Mouse (Mus musculus) embryonic facial prominence, embryonic 12.5 days (tissue): ENCODE measurements around the gene Rab35. TPM values are rescaled to one million over a fixed set of nuclear protein-coding genes. Genes with fewer than 3 reads are reported as not detected.

Experiments used
- ATAC-seq: fragments of 200-750 bp; cut with Nextera tagmentation; 2 replicates; pipeline ENCODE4 v1.8.0; 2017; ENCODE audit not compliant: insufficient number of reproducible peaks, insufficient read depth, low FRiP score, low TSS enrichment
- H3K27ac ChIP-seq: fragments of 300-500 bp; sonication (generic); 2 replicates; pipeline ENCODE4 v1.5.1; 2016; ENCODE audit warnings: mild to moderate bottlenecking
- H3K27me3 ChIP-seq: fragments of 300-500 bp; sonication (generic); 2 replicates; pipeline ENCODE4 v1.6.1; 2016; ENCODE audit warnings: mild to moderate bottlenecking, moderate library complexity
- H3K36me3 ChIP-seq: fragments of 300-500 bp; sonication (generic); 2 replicates; pipeline ENCODE4 v1.6.1; 2016; ENCODE audit warnings: mild to moderate bottlenecking
- H3K4me1 ChIP-seq: fragments of 300-500 bp; sonication (generic); 2 replicates; pipeline ENCODE4 v1.6.1; 2016
- H3K4me2 ChIP-seq: fragments of 300-500 bp; sonication (generic); replicated peaks from 2 replicates; pipeline ENCODE4 v1.6.1; 2016; ENCODE audit warnings: mild to moderate bottlenecking, moderate library complexity
- H3K4me3 ChIP-seq: fragments of 300-500 bp; sonication (generic); 2 replicates; pipeline ENCODE4 v1.5.1; 2016; ENCODE audit warnings: mild to moderate bottlenecking
- H3K9ac ChIP-seq: fragments of 300-500 bp; sonication (generic); 2 replicates; pipeline ENCODE4 v1.6.1; 2016; ENCODE audit warnings: mild to moderate bottlenecking, moderate library complexity
- H3K9me3 ChIP-seq: fragments of 300-500 bp; sonication (generic); 2 replicates; pipeline ENCODE4 v1.6.1; 2016; ENCODE audit warnings: mild to moderate bottlenecking, moderate library complexity
- WGBS: fragments of 180-500 bp; shearing (Covaris S2); methylation state at CpG from one replicate; pipeline ENCODE4 v1.1.7; 2016; 5-methylcytosine and 5-hydroxymethylcytosine counted together
- polyA plus RNA-seq: library from polyadenylated mRNA; unstranded; fragments of >200 nt; fragmentation: Nextera tagmentation; extraction: Ambion mirVana; gene quantifications from 2 replicates; pipeline ENCODE4 v1.2.1, GENCODE M21; 2016

The Rab35 gene
- polyA plus RNA-seq, result 18.5 and 20.5 TPM in 2 replicates

GRCm38 (mm10) chr5:115631505-115632357 is at the start of gene Rab35:
Gene Rab35, plus strand, starts transcription at chr5:115631908.
- under 1% methylated on average over 84 of the region's 125 CpGs for WGBS
- H3K4me3 ChIP-seq, result peak within 1 kb of the TSS; percentile 82

GRCm38 (mm10) chr5:115585616-115586015 is 46.1 kb upstream of the Rab35 start:
- H3K9ac ChIP-seq, result no peak overlapping the region
- H3K9me3 ChIP-seq, result peaks cover 16% of the 10 kb centered on the region
- 86% methylated on average over 12 of the region's 12 CpGs for WGBS
- H3K4me2 ChIP-seq, result no peak overlapping the region
- no peaks in the 10 kb centered on the region for H3K27me3 ChIP-seq
- H3K4me1 ChIP-seq, result no peaks in the 10 kb centered on the region
- H3K36me3 ChIP-seq, result peaks cover 97% of the 10 kb centered on the region
- no peak overlapping the region for H3K4me3 ChIP-seq
- no peak overlapping the region for H3K27ac ChIP-seq
- no peak for ATAC-seq

More at GRCm38 (mm10) chr5:115631505-115632357, at the start of gene Rab35:
- ATAC-seq, result peak; percentile 81
- Histone ChIP-seq H3K9me3 (no peaks in the 10 kb centered on the region), H3K36me3 (no peaks in the 10 kb centered on the region), H3K27me3 (no peaks in the 10 kb centered on the region), H3K27ac (peak within 1 kb of the TSS; percentile 88), H3K9ac (peak within 1 kb of the TSS; percentile 93), H3K4me1 (peaks cover 22% of the 10 kb centered on the region), H3K4me2 (peak within 1 kb of the TSS; percentile 84)

GRCm38 (mm10) chr5:115586166-115586565 is 45.5 kb upstream of the Rab35 start:
- Histone ChIP-seq H3K4me1 (no peaks in the 10 kb centered on the region), H3K36me3 (peaks cover 97% of the 10 kb centered on the region), H3K27me3 (no peaks in the 10 kb centered on the region), H3K4me2 (no peak overlapping the region), H3K4me3 (no peak overlapping the region), H3K9me3 (peaks cover 16% of the 10 kb centered on the region), H3K9ac (no peak overlapping the region), H3K27ac (no peak overlapping the region)
- ATAC-seq, result no peak
- 82% methylated on average over 15 of the region's 15 CpGs for WGBS

- Histone ChIP-seq H3K4me1 (no peaks in the 10 kb centered on the region), H3K27ac (no peak overlapping the region), H3K4me2 (no peak overlapping the region), H3K9me3 (peaks cover 14% of the 10 kb centered on the region), H3K27me3 (no peaks in the 10 kb centered on the region), H3K4me3 (no peak overlapping the region), H3K36me3 (peaks cover 97% of the 10 kb centered on the region), H3K9ac (no peak overlapping the region)
- no peak for ATAC-seq
- 91% methylated on average over 2 of the region's 2 CpGs for WGBS
Observed at GRCm38 (mm10) chr5:115586780-115587179, 44.9 kb upstream of the Rab35 start.

GRCm38 (mm10) chr5:115591028-115591427 is 40.7 kb upstream of the Rab35 start:
- WGBS, result 88% methylated on average over 11 of the region's 11 CpGs
- Histone ChIP-seq H3K9me3 (no peaks in the 10 kb centered on the region), H3K9ac (no peak overlapping the region), H3K4me3 (no peak overlapping the region), H3K4me1 (no peaks in the 10 kb centered on the region), H3K27me3 (no peaks in the 10 kb centered on the region), H3K36me3 (peaks cover 97% of the 10 kb centered on the region), H3K27ac (no peak overlapping the region), H3K4me2 (no peak overlapping the region)
- no peak for ATAC-seq

GRCm38 (mm10) chr5:115591506-115591905 is 40.2 kb upstream of the Rab35 start:
- Histone ChIP-seq H3K4me3 (no peak overlapping the region), H3K36me3 (peaks cover 97% of the 10 kb centered on the region), H3K27me3 (no peaks in the 10 kb centered on the region), H3K9ac (no peak overlapping the region), H3K27ac (no peak overlapping the region), H3K4me2 (no peak overlapping the region), H3K9me3 (no peaks in the 10 kb centered on the region), H3K4me1 (no peaks in the 10 kb centered on the region)
- WGBS, result 96% methylated on average over 2 of the region's 2 CpGs
- ATAC-seq, result no peak

GRCm38 (mm10) chr5:115603561-115603960 is 28.1 kb upstream of the Rab35 start:
- 94% methylated on average over 6 of the region's 6 CpGs for WGBS
- no peaks in the 10 kb centered on the region for H3K9me3 ChIP-seq
- no peak overlapping the region for H3K9ac ChIP-seq
- H3K36me3 ChIP-seq, result peaks cover 81% of the 10 kb centered on the region
- no peaks in the 10 kb centered on the region for H3K4me1 ChIP-seq
- H3K27ac ChIP-seq, result no peak overlapping the region
- H3K4me3 ChIP-seq, result no peak overlapping the region
- H3K27me3 ChIP-seq, result no peaks in the 10 kb centered on the region
- H3K4me2 ChIP-seq, result no peak overlapping the region
- ATAC-seq, result no peak

- Histone ChIP-seq H3K36me3 (peaks cover 91% of the 10 kb centered on the region), H3K9me3 (no peaks in the 10 kb centered on the region), H3K4me2 (no peak overlapping the region), H3K9ac (no peak overlapping the region), H3K4me1 (no peaks in the 10 kb centered on the region), H3K27ac (no peak overlapping the region), H3K27me3 (no peaks in the 10 kb centered on the region), H3K4me3 (no peak overlapping the region)
- no peak for ATAC-seq
- 86% methylated on average over 11 of the region's 11 CpGs for WGBS
Observed at GRCm38 (mm10) chr5:115611566-115611965, 20.1 kb upstream of the Rab35 start.

GRCm38 (mm10) chr5:115613332-115613731 is 18.4 kb upstream of the Rab35 start:
- no peaks in the 10 kb centered on the region for H3K4me1 ChIP-seq
- 91% methylated on average over 9 of the region's 9 CpGs for WGBS
- no peak overlapping the region for H3K4me3 ChIP-seq
- H3K9ac ChIP-seq, result no peak overlapping the region
- no peak overlapping the region for H3K27ac ChIP-seq
- no peak for ATAC-seq
- no peak overlapping the region for H3K4me2 ChIP-seq
- no peaks in the 10 kb centered on the region for H3K9me3 ChIP-seq
- H3K27me3 ChIP-seq, result no peaks in the 10 kb centered on the region
- peaks cover 98% of the 10 kb centered on the region for H3K36me3 ChIP-seq

GRCm38 (mm10) chr5:115614948-115615347 is 16.8 kb upstream of the Rab35 start:
- no peaks in the 10 kb centered on the region for H3K9me3 ChIP-seq

GRCm38 (mm10) chr5:115619690-115620089 is 12.0 kb upstream of the Rab35 start:
- Histone ChIP-seq H3K9me3 (no peaks in the 10 kb centered on the region), H3K27me3 (no peaks in the 10 kb centered on the region), H3K36me3 (peaks cover 73% of the 10 kb centered on the region), H3K27ac (no peak overlapping the region), H3K9ac (no peak overlapping the region), H3K4me2 (no peak overlapping the region), H3K4me3 (no peak overlapping the region), H3K4me1 (no peaks in the 10 kb centered on the region)
- ATAC-seq, result no peak
- WGBS, result 90% methylated on average over 15 of the region's 15 CpGs

More at GRCm38 (mm10) chr5:115614948-115615347, 16.8 kb upstream of the Rab35 start:
- Histone ChIP-seq H3K9ac (no peak overlapping the region), H3K27me3 (no peaks in the 10 kb centered on the region), H3K4me3 (no peak overlapping the region), H3K4me1 (no peaks in the 10 kb centered on the region), H3K36me3 (peaks cover 100% of the 10 kb centered on the region), H3K4me2 (no peak overlapping the region), H3K27ac (no peak overlapping the region)
- WGBS, result 83% methylated on average over 7 of the region's 7 CpGs
- no peak for ATAC-seq

GRCm38 (mm10) chr5:115622686-115623085 is 9.0 kb upstream of the Rab35 start:
- no peaks in the 10 kb centered on the region for H3K27me3 ChIP-seq
- H3K27ac ChIP-seq, result no peak overlapping the region
- no peak for ATAC-seq
- peaks cover 43% of the 10 kb centered on the region for H3K36me3 ChIP-seq
- no peak overlapping the region for H3K4me3 ChIP-seq
- no peaks in the 10 kb centered on the region for H3K9me3 ChIP-seq
- no peak overlapping the region for H3K4me2 ChIP-seq
- no peak overlapping the region for H3K9ac ChIP-seq
- no peaks in the 10 kb centered on the region for H3K4me1 ChIP-seq
- WGBS, result 85% methylated on average over 7 of the region's 7 CpGs
